Mouse (Mus musculus) neural tube, embryonic 14.5 days (tissue): Measurements from ENCODE around the gene Slc25a47. TPM values are rescaled to one million over a fixed set of nuclear protein-coding genes. Genes with fewer than 3 reads are reported as not detected.
A peak's percentile ranks its signal among the peaks of the same experiment; 100 is the strongest.

Source experiments
- ATAC-seq: fragments of 200-750 bp; cut with Nextera tagmentation; 2 replicates; pipeline ENCODE4 v1.8.0; 2017; ENCODE audit warnings: low read depth, mild to moderate bottlenecking, moderate TSS enrichment, moderate library complexity
- H3K27ac ChIP-seq: fragments of 300-500 bp; sonication (generic); 2 replicates; pipeline ENCODE4 v1.5.1; 2014; ENCODE audit warnings: low read depth, mild to moderate bottlenecking, control low read depth, low read length, moderate library complexity, mixed read lengths
- H3K27me3 ChIP-seq: fragments of 300-500 bp; sonication (generic); 2 replicates; pipeline ENCODE4 v1.6.1; 2014; ENCODE audit warnings: low read length; ENCODE audit not compliant: control insufficient read depth, insufficient read depth
- H3K36me3 ChIP-seq: fragments of 300-500 bp; sonication (generic); 2 replicates; pipeline ENCODE4 v1.6.1; 2014; ENCODE audit warnings: low read length, mixed read lengths; ENCODE audit not compliant: control insufficient read depth, insufficient read depth
- H3K4me1 ChIP-seq: fragments of 300-500 bp; sonication (generic); 2 replicates; pipeline ENCODE4 v1.6.1; 2014; ENCODE audit warnings: low read length; ENCODE audit not compliant: control insufficient read depth, insufficient read depth
- H3K4me2 ChIP-seq: fragments of 300-500 bp; sonication (generic); 2 replicates; pipeline ENCODE4 v1.6.1; 2014; ENCODE audit warnings: mild to moderate bottlenecking, low read depth, low read length, control low read depth
- H3K4me3 ChIP-seq: fragments of 300-500 bp; sonication (generic); 2 replicates; pipeline ENCODE4 v1.5.1; 2014; ENCODE audit warnings: low read depth, low read length, control low read depth, mixed read lengths
- H3K9ac ChIP-seq: fragments of 300-500 bp; sonication (generic); replicated peaks from 2 replicates; pipeline ENCODE4 v1.6.1; 2014; ENCODE audit warnings: low read depth, mild to moderate bottlenecking, control low read depth, low read length, mixed read lengths
- H3K9me3 ChIP-seq: fragments of 300-500 bp; sonication (generic); 2 replicates; pipeline ENCODE4 v1.6.1; 2016; ENCODE audit warnings: low read length; ENCODE audit not compliant: control insufficient read depth
- WGBS: fragments of 180-500 bp; shearing (Covaris S2); extraction: QIAGEN DNeasy Blood & Tissue Kit; methylation state at CpG from one replicate; pipeline ENCODE4 v1.1.7; 2014; 5-methylcytosine and 5-hydroxymethylcytosine counted together
- polyA plus RNA-seq: library from polyadenylated mRNA; unstranded; fragments of >200 nt; fragmentation: Nextera tagmentation; extraction: Ambion mirVana; gene quantifications from 2 replicates; pipeline ENCODE4 v1.2.1, GENCODE M21; 2014

Slc25a47 gene
- polyA plus RNA-seq, 1 experiment from 2014 or later = 9.4 TPM

DNA sequence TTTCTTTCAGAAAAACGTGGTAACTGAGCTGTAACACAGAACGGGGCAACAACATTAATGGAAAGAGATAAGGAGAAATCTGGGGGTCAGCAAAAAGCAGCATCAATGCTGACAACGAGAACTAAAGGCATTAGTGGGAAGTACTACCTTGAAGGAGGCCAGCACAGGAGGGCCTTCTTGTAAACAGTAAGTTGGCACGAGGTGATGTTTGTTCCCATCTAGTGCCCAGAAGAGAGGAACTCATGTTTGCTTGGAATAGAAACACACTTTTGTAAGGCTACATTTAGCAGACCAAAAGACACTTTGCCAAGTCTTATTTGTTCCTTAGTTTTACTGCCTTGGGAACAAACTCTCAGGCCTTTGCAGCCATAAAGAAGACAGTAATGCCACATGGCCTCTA is 52.8 kb downstream of the Slc25a47 start:
- H3K9ac ChIP-seq = no peak overlapping the region
- H3K4me3 ChIP-seq = no peak overlapping the region
- no peak for ATAC-seq
- no peak overlapping the region for H3K4me2 ChIP-seq
- H3K4me1 ChIP-seq = peaks cover 7% of the 10 kb centered on the region
- no peaks in the 10 kb centered on the region for H3K27me3 ChIP-seq
- peaks cover 38% of the 10 kb centered on the region for H3K36me3 ChIP-seq
- no peak overlapping the region for H3K27ac ChIP-seq
- H3K9me3 ChIP-seq = no peaks in the 10 kb centered on the region
- 91% methylated on average over 4 of the region's 4 CpGs for WGBS

DNA sequence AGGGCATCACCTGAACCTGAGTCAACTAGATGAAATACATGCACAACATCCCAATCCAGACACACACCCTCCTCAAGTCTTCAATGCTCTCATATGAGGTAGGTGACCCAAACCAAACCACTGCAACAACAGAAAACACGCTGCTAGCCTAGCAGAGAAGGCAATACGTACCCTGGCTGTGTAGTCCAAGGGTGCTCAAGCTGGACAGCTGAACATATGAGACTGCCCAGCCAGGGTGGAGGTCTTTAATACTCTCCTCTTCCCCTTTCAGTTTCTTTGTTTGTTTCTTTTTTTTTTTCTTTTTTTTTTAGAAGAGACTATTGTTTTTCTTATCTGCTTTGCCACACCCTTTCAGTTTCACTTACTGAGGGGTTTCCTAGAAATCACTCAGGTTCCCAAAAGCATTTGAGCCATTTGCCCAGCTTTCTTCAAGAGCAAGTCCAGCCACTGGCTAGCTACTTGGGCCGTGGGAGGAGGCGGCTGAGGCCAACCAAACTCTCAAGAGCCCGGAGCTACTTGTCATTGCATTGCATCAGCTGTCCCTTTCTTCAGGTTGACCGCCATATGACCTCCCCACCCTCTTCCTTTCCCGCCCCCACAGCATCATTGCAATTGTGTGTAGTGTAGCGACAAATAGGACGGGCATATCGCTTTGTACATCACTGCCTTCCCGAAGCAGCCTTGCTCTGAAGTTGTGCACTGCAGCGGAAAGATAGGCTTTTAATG is 57.3 kb downstream of the Slc25a47 start, which contains the start of gene Wdr25:
Gene Wdr25 (plus strand): TSS at position 643 of the 726 bp plus-strand sequence.
- Histone ChIP-seq H3K4me3 (peak within 1 kb of the TSS; percentile 75), H3K27me3 (no peaks in the 10 kb centered on the region), H3K9ac (peak within 1 kb of the TSS; percentile 73), H3K36me3 (0 out of 2 replicates have a peak, but pooled peaks cover 3% of the 10 kb centered on the region), H3K27ac (0 out of 2 replicates have a peak within 1 kb of the TSS, but pooled peaks have one; percentile 24), H3K4me2 (peak within 1 kb of the TSS; percentile 94), H3K9me3 (no peaks in the 10 kb centered on the region), H3K4me1 (peaks cover 12% of the 10 kb centered on the region)
- WGBS = 16% methylated on average over 12 of the region's 12 CpGs
- no peak for ATAC-seq

DNA sequence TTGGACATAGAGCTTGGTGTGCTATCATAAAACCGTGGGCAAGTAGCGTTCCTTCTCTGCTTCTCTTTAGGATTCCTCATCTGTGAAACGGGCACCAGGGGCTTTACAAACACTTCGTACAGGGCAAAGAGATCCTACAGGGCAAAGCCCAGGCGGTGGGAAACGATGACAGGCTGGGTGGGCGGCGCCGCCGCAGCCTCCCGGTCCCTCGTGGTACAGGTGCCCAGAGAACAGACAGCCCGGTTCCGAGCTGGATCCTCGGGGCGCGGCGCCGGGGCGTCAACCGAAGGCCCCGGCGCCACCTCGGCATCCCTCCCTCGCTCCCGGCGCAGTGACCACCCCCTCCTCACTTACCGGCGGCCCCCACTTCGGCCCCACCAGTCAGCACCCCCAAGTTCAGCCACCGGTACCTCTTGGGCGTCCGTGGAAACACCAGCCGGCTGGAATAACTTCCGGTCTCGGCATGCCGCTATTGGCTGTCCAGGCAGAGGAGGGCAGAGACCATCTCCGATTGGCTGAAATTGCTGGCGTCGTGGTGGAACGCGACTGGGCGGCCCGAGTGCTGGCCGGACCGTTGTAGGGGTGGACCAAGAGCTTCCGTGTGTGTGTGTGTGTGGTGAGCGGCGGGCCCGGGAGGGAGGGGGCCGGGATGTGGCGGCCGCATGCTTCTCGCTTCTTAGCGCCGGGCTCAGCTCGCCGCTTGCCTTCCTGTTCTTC is 58.0 kb downstream of the Slc25a47 start, which contains the start of gene Wars:
Gene Wars (minus strand): TSS at position 460 of the 717 bp plus-strand sequence.
- 0 out of 2 replicates have a peak within 1 kb of the TSS, but pooled peaks have one; percentile 24 for H3K27ac ChIP-seq
- WGBS = under 1% methylated on average over 49 of the region's 58 CpGs

DNA sequence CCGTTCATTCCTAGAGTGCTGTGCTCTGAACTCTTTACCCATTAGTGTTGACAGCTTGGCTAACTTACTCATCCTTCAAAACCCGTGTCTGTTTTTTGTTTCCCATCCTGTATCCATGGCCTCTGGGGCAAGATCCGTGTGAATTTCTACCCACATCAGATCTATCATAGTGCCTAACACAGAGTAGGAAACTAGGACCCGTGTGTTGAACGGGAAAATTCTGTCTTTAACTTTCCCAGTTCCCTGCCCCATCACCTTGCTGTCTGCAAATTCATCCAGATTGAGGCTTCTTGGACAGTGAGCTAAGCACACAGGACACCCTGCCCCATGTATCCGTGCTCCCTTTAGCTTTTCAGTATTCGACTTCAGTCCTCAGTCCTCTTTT is 58.6 kb downstream of the Slc25a47 start:
- Histone ChIP-seq H3K4me1 (peaks cover 12% of the 10 kb centered on the region), H3K9ac (peak overlapping the region; percentile 73), H3K36me3 (0 out of 2 replicates have a peak, but pooled peaks cover 3% of the 10 kb centered on the region), H3K4me2 (peak overlapping the region; percentile 62), H3K4me3 (peak overlapping the region; percentile 75), H3K9me3 (no peaks in the 10 kb centered on the region), H3K27me3 (no peaks in the 10 kb centered on the region), H3K27ac (0 out of 2 replicates have a peak overlapping the region, but pooled peaks have one; percentile 24)
- ATAC-seq = peak; percentile 16; the same call in 1 of the 2 replicates
- 4% methylated on average over 7 of the region's 7 CpGs for WGBS

More for the DNA sequence above, 58.0 kb downstream of the Slc25a47 start, which contains the start of gene Wars:
- no peaks in the 10 kb centered on the region for H3K9me3 ChIP-seq
- peak within 1 kb of the TSS; percentile 94 for H3K4me2 ChIP-seq
- peak within 1 kb of the TSS; percentile 73 for H3K9ac ChIP-seq
- peak within 1 kb of the TSS; percentile 75 for H3K4me3 ChIP-seq
- peak; percentile 100 for ATAC-seq
- no peaks in the 10 kb centered on the region for H3K27me3 ChIP-seq
- H3K36me3 ChIP-seq = 0 out of 2 replicates have a peak, but pooled peaks cover 3% of the 10 kb centered on the region
- H3K4me1 ChIP-seq = peaks cover 12% of the 10 kb centered on the region

DNA sequence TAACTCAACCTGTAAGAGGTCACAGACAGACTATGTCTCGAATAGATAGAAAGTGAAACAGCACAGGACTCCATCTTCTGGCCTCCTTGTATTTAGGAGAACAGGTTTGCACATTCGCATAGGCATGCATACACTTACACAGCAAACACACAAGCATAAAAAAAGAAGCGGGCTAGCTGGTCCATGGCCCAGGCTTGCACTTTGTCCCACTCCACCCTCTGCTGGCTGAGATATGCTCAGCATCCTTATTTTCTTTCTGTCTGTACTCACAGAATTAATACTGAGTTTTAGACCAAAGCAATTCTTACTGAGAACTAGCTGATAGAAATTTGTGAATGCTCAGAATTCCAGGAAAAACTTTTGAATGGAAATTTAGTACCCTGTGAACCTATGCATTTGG is 60.2 kb downstream of the Slc25a47 start:
- H3K27ac ChIP-seq = no peak overlapping the region
- no peak for ATAC-seq
- WGBS = 72% methylated on average over 3 of the region's 3 CpGs
- no peaks in the 10 kb centered on the region for H3K9me3 ChIP-seq
- no peak overlapping the region for H3K9ac ChIP-seq
- peaks cover 12% of the 10 kb centered on the region for H3K4me1 ChIP-seq
- H3K4me3 ChIP-seq = no peak overlapping the region
- no peaks in the 10 kb centered on the region for H3K36me3 ChIP-seq
- H3K27me3 ChIP-seq = no peaks in the 10 kb centered on the region
- H3K4me2 ChIP-seq = no peak overlapping the region

DNA sequence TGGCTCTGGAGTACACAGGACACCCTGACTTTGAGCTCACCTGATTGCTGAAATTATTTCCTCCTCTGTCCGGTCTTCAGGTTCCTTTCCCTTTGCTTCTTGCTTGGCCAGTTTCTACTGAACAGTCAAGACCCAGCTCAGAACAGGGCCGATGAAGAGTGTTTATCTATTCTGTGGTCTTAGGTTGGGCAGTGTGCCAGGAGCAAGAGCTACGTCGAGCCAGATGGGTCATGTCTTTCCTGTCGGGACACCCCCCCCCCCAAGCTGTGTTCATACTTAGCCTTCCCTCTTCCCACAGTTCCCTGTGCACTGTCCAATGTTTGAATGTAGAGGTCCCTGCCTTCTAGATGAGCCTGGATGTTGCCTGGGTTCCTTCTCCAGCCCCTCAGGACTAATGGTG is 65.5 kb downstream of the Slc25a47 start:
- ATAC-seq = no peak
- Histone ChIP-seq H3K4me2 (no peak overlapping the region), H3K9ac (no peak overlapping the region), H3K4me1 (peaks cover 22% of the 10 kb centered on the region), H3K9me3 (no peaks in the 10 kb centered on the region), H3K27me3 (no peaks in the 10 kb centered on the region), H3K27ac (no peak overlapping the region), H3K4me3 (no peak overlapping the region), H3K36me3 (no peaks in the 10 kb centered on the region)
- WGBS = 67% methylated on average over 5 of the region's 5 CpGs

DNA sequence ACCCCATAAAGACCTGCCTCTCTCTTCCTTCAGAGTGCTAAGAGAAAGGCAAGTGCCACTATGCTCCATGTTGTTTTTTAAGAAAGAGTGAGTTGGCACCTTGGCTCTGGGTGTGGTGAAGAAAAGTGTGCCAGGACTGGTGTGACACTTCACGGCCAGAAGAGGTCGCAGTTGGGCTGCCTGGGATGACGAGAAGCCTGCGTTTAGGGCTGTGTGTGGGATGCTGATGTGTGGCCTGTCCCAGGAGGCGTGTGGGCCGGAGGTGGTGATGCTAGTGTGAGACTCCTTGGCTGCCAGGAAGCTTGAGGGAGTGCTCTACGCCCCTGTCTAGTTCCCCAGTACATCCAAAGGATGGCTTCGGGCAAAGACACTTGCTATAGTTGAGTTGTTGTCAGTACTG is 67.1 kb downstream of the Slc25a47 start:
- no peaks in the 10 kb centered on the region for H3K27me3 ChIP-seq
- WGBS = 17% methylated on average over 8 of the region's 8 CpGs
- no peak overlapping the region for H3K9ac ChIP-seq
- H3K36me3 ChIP-seq = no peaks in the 10 kb centered on the region
- 0 out of 2 replicates have a peak, but pooled peaks have one; percentile 18 for ATAC-seq
- no peak overlapping the region for H3K4me3 ChIP-seq
- H3K9me3 ChIP-seq = no peaks in the 10 kb centered on the region
- H3K27ac ChIP-seq = no peak overlapping the region
- no peak overlapping the region for H3K4me2 ChIP-seq
- H3K4me1 ChIP-seq = peaks cover 30% of the 10 kb centered on the region

DNA sequence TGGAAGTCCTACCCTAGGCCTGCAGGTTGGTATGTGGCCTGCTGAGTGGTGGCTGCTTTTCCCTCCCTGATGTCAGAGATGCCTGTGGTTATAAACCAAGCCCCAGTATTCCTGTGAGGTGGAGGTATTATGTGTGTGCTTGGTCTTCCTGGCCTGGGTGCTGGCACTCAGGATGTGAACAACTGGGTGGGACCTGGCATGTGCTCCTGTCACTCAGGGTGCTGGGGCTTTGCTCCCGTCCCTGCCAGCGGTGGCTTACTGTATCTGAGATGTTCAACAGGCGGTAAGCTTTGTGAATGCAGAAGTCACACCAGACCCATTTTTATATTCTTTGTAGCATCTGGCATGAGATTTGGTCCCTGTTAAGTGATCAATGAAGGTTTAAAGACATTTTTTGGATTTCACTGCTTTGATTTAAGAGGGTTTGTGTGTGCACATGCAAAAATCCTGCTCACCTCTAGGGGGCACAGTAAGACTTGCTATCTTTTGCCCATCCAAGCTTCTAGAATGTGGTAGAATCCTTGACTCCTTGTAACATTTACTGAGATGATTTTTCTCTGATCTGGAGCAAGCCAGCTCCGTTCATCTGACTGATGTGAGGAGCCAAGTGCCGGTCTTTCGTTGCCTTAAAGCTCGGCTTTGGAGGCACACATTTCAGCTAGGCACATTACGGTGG is 67.9 kb downstream of the Slc25a47 start:
- H3K4me1 ChIP-seq = peaks cover 37% of the 10 kb centered on the region
- WGBS = 55% methylated on average over 8 of the region's 8 CpGs

More for the DNA sequence above, 67.9 kb downstream of the Slc25a47 start:
- ATAC-seq = no peak
- Histone ChIP-seq H3K27ac (no peak overlapping the region), H3K9ac (no peak overlapping the region), H3K4me2 (no peak overlapping the region), H3K36me3 (no peaks in the 10 kb centered on the region), H3K4me3 (no peak overlapping the region), H3K9me3 (no peaks in the 10 kb centered on the region), H3K27me3 (no peaks in the 10 kb centered on the region)
